Mouse (Mus musculus) olfactory bulb, adult 2 months (tissue): ENCODE results near the gene Tex36.

Experiments
- CTCF ChIP-seq: fragments of 200-500 bp; IDR thresholded peaks from 2 replicates; pipeline ENCODE4 v1.5.1; 2012; ENCODE audit warnings: low read depth, mild to moderate bottlenecking, low read length, moderate library complexity; ENCODE audit not compliant: insufficient read depth
- POLR2A ChIP-seq: fragments of 200-500 bp; IDR thresholded peaks from 2 replicates; pipeline ENCODE4 v1.6.1; 2012; ENCODE audit warnings: mild to moderate bottlenecking, low read depth, low read length, moderate library complexity; ENCODE audit not compliant: insufficient read depth

GRCm38 (mm10) chr7:133638306-133638705 lies 36.3 kb upstream of the Tex36 start:
- no peak for TF ChIP-seq POLR2A
- TF ChIP-seq CTCF = no peak
